Mouse (Mus musculus): ENCODE data around the gene Gpr157.

Gpr157 gene

DNA sequence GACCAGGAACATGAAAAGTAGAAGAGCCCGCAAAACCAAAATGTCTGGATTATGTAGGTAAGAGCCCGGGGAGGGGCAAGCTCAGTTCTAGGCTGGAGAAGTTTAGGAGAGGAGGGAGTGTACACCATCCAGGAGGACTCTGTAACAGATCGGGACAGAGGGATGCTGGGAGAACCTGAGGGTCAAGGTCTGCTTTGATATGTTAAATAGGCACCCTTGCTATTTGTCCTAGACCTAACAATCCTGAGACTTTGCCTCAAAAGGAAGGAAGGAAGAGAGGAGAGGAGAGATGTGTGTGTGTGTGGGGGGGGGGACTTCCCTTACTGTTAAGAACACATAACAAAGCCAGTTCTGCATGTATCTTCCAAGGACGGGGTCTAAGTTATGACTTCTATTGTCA is 68.1 kb downstream of the Gpr157 start:
- DNase-seq, result no peak
